Mouse (Mus musculus) left cerebral cortex, adult 8-10 months (tissue): ENCODE results near the gene Muc16. TPM values are rescaled to one million over a fixed set of nuclear protein-coding genes. Genes with fewer than 3 reads are reported as not detected.

Experiments
- DNase-seq, 2 experiments: peaks; one replicate each; pipeline ENCODE4 v3.0.0; 2022; ENCODE audit warnings: low spot score in 2 of 2
- microRNA-seq, 2 experiments: library from miRNA; unstranded; fragments of <30 nt; microRNA quantifications; one replicate each; pipeline ENCODE4 v1.2.0; 2022
- total RNA-seq, 4 experiments: library from RNA; stranded (reverse); gene quantifications; 2 replicates each; pipeline ENCODE4 v1.2.4; 2022

Gene Muc16
- total RNA-seq = not detected

- no peak for DNase-seq
Measured at GRCm38 (mm10) chr9:18674480-18675154, at the start of gene Muc16. TSS of gene Muc16 (minus strand) at chr9:18674530.

GRCm38 (mm10) chr9:18722712-18723099, 48.4 kb upstream of the Muc16 start:
- no peak for DNase-seq

- DNase-seq = no peak
Measured at GRCm38 (mm10) chr9:18721931-18722711, 47.8 kb upstream of the Muc16 start.

- no peak for DNase-seq
Measured at GRCm38 (mm10) chr9:18721011-18721410, 46.7 kb upstream of the Muc16 start.

- DNase-seq = no peak
Measured at GRCm38 (mm10) chr9:18705628-18706027, 31.3 kb upstream of the Muc16 start.

- DNase-seq = no peak
Measured at GRCm38 (mm10) chr9:18598366-18598765, 76.0 kb downstream of the Muc16 start.

GRCm38 (mm10) chr9:18508098-18508497, 166.2 kb downstream of the Muc16 start:
- peak in 1 of 2 experiments; percentile 5 for DNase-seq

- DNase-seq = no peak
Measured at GRCm38 (mm10) chr9:18478168-18478567, 196.2 kb downstream of the Muc16 start, which contains the start of the genes Zfp558 and Mbd3l1. TSS of gene Zfp558 (minus strand) at chr9:18478268. TSS of gene Mbd3l1 (plus strand) at chr9:18478359.

GRCm38 (mm10) chr9:18473324-18474128, 200.8 kb downstream of the Muc16 start:
- DNase-seq = peak; percentile 26 to 32

- no peak for DNase-seq
Measured at GRCm38 (mm10) chr9:18468005-18468404, 206.3 kb downstream of the Muc16 start.

GRCm38 (mm10) chr9:18467350-18467749, 207.0 kb downstream of the Muc16 start:
- DNase-seq = no peak

GRCm38 (mm10) chr9:18456520-18456919, 217.8 kb downstream of the Muc16 start:
- no peak for DNase-seq

Small RNA genes lying within 50 kb of the gene (microRNA-seq; reads per million reads assigned to microRNA genes)
- gene Gm22854 = 0 reads per million in 2 experiments

Other genes with a start within 250 kb of the Muc16 start
- gene Mbd3l2, start 243.9 kb downstream of the Muc16 start, total RNA-seq = not detected
- gene Zfp558, start 196.3 kb downstream of the Muc16 start, total RNA-seq = 1 to 10 TPM; 2.6 to 3.4 (median 3.2) TPM
- gene Mbd3l1, start 196.2 kb downstream of the Muc16 start, total RNA-seq = not detected
- gene Olfr24, start 89.5 kb upstream of the Muc16 start, total RNA-seq = not detected
- gene Olfr828, start 145.0 kb upstream of the Muc16 start, total RNA-seq = not detected
- not detected for gene Olfr829, start 180.4 kb upstream of the Muc16 start, total RNA-seq
- not detected for gene Olfr830, start 200.2 kb upstream of the Muc16 start, total RNA-seq